ENCODE assay signal across 34 mouse cellular contexts in genomic region chr5:39705539-39705938, GRCm38 (mm10). TPM values are rescaled to one million over a fixed set of nuclear protein-coding genes. Genes with fewer than 3 reads are reported as not detected.
"Had no signal": no experiment of that assay in that cellular context is flagged by ENCODE, and none has a peak within 500 bp of the region (broad histone marks: within the 10 kb centered on the region; RNA-seq: fewer than 3 reads in every experiment).

No protein-coding gene starts in this region.

- H3K9ac ChIP-seq: heart, embryonic 12.5 days; heart, embryonic 13.5 days; heart, embryonic 15.5 days; hindbrain, embryonic 12.5 days; hindbrain, embryonic 13.5 days; hindbrain, embryonic 14.5 days; hindbrain, embryonic 15.5 days; intestine, embryonic 15.5 days; kidney, embryonic 15.5 days had no signal

- DNase-seq: heart, postnatal 10 days; heart, postnatal 14 days; heart, postnatal 36 days; heart, postnatal 4 days; kidney, adult 11 months; kidney, adult 18-20 months; kidney, adult 2 months; kidney, adult 8-10 months; kidney, adult 9 months; kidney, postnatal 10 days; kidney, postnatal 14 days; kidney, postnatal 25 days; kidney, postnatal 36 days; kidney, postnatal 4 days; layer of hippocampus, adult 9-11 months; layer of hippocampus, postnatal 36 days had no signal

- ATAC-seq: hindbrain, embryonic 16.5 days; hindbrain, postnatal 0 days; inflammation-experienced regulatory T-cells, adult 6 months; intestine, embryonic 15.5 days had no signal

- H3K36me3 ChIP-seq: heart, embryonic 10.5 days; heart, embryonic 12.5 days; heart, embryonic 13.5 days; heart, embryonic 15.5 days; hindbrain, embryonic 10.5 days; hindbrain, embryonic 12.5 days; hindbrain, embryonic 13.5 days; hindbrain, embryonic 15.5 days; intestine, embryonic 15.5 days; kidney, embryonic 15.5 days had no signal

- H3K4me2 ChIP-seq: heart, embryonic 11.5 days; heart, embryonic 12.5 days; heart, embryonic 13.5 days; heart, embryonic 15.5 days; hindbrain, embryonic 12.5 days; hindbrain, embryonic 13.5 days; hindbrain, embryonic 14.5 days; hindbrain, embryonic 15.5 days; intestine, embryonic 15.5 days; kidney, embryonic 15.5 days had no signal

- H3K27me3 ChIP-seq: heart, embryonic 12.5 days; heart, embryonic 13.5 days; heart, embryonic 15.5 days; hindbrain, embryonic 12.5 days; hindbrain, embryonic 13.5 days; hindbrain, embryonic 15.5 days; intestine, embryonic 15.5 days; kidney, embryonic 15.5 days had no signal

- H3K9me3 ChIP-seq: heart, embryonic 10.5 days; heart, embryonic 12.5 days; heart, embryonic 13.5 days; heart, embryonic 15.5 days; hindbrain, embryonic 10.5 days; hindbrain, embryonic 12.5 days; hindbrain, embryonic 13.5 days; hindbrain, embryonic 15.5 days; intestine, embryonic 15.5 days; kidney, embryonic 15.5 days had no signal

- H3K27ac ChIP-seq: heart, embryonic 10.5 days; heart, embryonic 13.5 days; heart, embryonic 15.5 days; hindbrain, embryonic 10.5 days; hindbrain, embryonic 12.5 days; hindbrain, embryonic 13.5 days; hindbrain, embryonic 14.5 days; hindbrain, embryonic 15.5 days; hindbrain, postnatal 0 days; intestine, embryonic 15.5 days; kidney, embryonic 15.5 days; kidney, postnatal 0 days; layer of hippocampus, adult 2 months; left cerebral cortex, adult 2 months had no signal

- H3K4me3 ChIP-seq: heart, embryonic 10.5 days; heart, embryonic 12.5 days; heart, embryonic 13.5 days; heart, embryonic 15.5 days; hindbrain, embryonic 10.5 days; hindbrain, embryonic 12.5 days; hindbrain, embryonic 13.5 days; hindbrain, embryonic 15.5 days; intestine, embryonic 15.5 days; kidney, embryonic 15.5 days; layer of hippocampus, adult 2 months; left cerebral cortex, adult 2 months had no signal

- H3K4me1 ChIP-seq: heart, embryonic 10.5 days; heart, embryonic 12.5 days; heart, embryonic 13.5 days; heart, embryonic 15.5 days; hindbrain, embryonic 10.5 days; hindbrain, embryonic 12.5 days; hindbrain, embryonic 13.5 days; hindbrain, embryonic 15.5 days; intestine, embryonic 15.5 days; kidney, embryonic 15.5 days had no signal

RNA-seq across cellular contexts. Expression of gene Hs3st1, which starts 49.7 kb away (rescaled TPM):
- polyA plus RNA-seq: inflammation-experienced regulatory T-cells, adult 6 months had no signal
